Mouse (Mus musculus) fat pad, adult 2 months (tissue): Measurements from ENCODE around the gene Olfr1054.
"Not testable (repeated sequence)": the region's sequence is repeated elsewhere in the genome, so short reads cannot be mapped to it uniquely, and the experiment has no call there.

ENCODE experiments used
- DNase-seq: peaks from one replicate; pipeline ENCODE4 v3.0.0-alpha.2; 2011; ENCODE audit warnings: low read depth, low spot score; ENCODE audit errors: extremely low read depth

The Olfr1054 gene

DNA sequence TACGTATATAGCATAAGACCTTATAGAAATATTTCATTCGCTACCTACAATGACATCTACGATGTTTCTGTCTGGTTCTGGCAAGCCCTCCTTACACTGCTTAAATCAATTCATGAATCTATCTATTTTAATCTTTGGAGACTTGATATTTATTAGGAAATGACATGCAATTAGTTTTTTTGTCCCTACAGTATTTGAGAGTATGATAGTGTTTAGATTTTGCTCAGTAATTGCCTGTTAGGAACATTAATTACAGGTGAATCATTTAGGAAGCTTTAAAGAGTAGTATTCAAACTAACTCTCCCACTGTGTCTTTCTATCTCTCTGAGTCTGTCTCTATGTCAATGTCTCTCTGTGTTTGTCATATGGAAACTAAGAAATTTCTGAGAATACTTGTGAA, at the start of gene Olfr1054:
Olfr1054 (minus strand) TSS at position 101 of the 400 bp plus-strand sequence.
- DNase-seq = no peak

DNA sequence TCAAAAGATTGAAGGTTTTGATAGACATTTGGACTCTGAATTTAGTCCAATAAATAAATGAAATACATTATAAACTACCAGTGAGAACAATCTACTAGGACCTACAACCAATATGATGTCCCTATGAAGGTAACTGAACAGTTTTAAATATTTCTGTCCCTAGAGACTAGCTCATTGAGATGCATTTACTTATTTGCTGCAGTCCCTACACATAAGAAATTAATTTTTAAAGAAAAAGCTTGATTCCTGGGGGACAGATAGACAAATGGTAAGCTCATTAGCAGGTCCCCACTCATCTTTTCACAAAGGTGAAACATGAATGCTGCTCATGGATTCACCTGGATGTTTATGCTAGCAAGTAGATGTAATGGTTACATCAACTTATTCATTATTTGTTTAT, 43.1 kb upstream of the Olfr1054 start, which contains the start of gene Olfr1057:
Olfr1057 (minus strand) TSS at position 101 of the 400 bp plus-strand sequence.
- no peak for DNase-seq

DNA sequence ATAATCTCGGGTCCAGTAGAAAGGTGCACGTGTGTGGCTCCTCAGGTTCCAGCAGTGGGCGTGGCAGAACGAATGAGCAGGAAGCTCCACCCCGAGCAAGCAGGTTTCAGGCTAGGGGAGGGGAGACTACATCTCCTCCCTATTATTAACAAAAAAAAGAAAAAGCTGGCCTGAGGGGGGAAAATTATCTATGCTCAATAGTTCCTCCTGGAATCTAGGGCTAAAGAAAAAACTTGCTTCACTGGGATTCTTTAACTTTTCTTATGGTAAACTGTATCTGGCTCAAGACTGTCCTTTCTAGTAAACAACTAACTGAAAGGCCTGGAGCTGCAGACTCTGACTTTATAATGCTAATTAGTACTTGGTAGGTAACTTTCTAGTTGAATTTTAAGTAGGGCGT, 31.1 kb upstream of the Olfr1054 start:
- DNase-seq = not testable (repeated sequence)

DNA sequence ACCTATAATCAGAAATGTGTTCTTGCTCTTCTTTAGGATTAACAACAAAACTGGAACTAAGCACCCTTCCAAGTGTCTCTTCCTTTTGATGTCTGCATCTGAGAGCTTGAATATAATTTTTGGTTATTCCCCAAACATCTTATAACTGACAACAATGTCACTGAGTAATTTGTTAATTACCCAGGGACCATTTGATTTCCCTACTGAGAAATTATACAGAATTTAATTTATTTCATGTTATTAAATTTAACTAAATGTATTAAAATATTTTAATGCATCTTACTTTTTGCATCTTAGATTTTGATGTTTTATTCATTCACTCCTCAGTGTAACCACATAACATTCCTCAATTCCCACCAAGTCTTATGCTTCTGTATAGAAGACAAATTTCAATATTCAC, 27.1 kb upstream of the Olfr1054 start, which contains the start of gene Olfr1056:
Olfr1056 (minus strand) TSS at position 101 of the 400 bp plus-strand sequence.
- DNase-seq = no peak

DNA sequence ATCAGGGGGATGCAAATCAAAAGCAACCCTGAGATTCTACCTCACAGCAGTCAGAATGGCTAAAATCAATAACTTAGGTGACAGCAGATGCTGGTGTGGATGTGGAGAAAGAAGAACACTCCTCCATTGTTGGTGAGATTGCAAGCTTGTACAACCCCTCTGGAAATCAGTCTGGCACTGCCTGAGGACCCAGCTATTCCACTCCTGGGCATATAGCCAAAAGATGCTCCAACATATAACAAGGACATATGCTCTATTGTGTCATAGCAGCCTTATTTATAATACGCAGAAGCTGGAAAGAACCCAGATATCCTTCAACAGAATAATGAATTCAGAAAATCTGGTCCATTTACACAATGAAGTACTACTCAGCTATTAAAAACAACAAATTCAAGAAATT, 16.5 kb upstream of the Olfr1054 start:
- not testable (repeated sequence) for DNase-seq

DNA sequence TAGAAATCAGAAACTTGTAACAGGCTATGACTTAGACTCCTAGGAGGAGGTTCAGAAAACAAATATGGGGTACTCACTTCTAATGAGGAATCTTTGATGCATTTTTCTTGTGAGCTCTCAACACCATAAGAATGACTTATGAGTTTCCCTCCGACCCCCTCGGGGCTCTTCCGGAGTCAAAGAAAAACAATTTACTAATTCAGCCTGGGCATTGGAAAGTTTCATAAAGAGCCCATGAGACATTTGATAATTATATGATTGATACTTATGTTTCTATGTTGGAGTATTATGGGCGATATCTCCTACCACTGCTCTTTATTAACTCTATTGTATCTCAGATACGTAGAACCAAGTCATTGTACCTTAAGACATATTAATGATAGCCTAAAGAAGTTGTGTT, 15.0 kb upstream of the Olfr1054 start, which contains the start of gene Olfr1055:
Olfr1055 (minus strand) TSS at position 101 of the 400 bp plus-strand sequence.
- no peak for DNase-seq

DNA sequence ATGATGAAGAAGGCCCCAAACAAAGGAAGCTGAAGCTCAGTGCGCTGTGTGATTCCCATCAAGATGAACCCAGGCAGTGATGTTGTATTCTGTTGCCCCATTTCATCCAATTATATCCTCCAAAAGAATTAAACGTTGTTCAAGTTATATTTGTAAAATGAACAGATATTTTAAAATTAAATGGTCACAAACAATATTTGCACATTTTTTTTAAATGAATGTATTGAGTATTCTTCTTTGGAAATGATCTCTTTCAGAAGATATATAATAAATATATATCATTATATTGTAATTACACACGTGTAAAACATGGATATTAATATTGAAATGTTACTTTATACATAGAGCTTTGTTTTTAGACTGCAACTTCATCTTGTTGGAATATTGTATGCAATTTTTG, 20.0 kb downstream of the Olfr1054 start, which contains the start of gene Olfr1053:
Olfr1053 (minus strand) TSS at position 101 of the 400 bp plus-strand sequence.
- DNase-seq = no peak

DNA sequence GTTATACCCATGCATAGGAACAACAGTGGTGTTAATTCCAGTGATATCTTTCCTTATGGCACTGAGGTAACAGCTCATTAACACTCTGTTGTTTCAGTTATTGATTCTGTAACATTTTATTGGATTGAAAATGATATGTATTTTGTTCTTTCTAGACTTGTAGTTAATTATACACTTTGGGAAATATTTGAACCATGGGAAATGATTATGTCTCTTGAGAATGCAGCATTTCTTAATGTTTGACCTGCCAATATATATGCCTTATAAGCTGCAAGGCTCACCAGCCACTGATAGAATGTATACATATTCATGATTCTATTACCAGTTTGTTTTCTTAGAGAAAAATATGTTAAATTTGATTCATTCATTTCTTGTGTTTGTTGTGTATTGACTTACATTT, 43.1 kb downstream of the Olfr1054 start, which contains the start of gene Olfr1052:
Olfr1052 (plus strand) TSS at position 301 of the 400 bp plus-strand sequence.
- DNase-seq = no peak
